Comparison of ENCODE assay signal across 8 mouse cellular contexts in the genomic region with DNA sequence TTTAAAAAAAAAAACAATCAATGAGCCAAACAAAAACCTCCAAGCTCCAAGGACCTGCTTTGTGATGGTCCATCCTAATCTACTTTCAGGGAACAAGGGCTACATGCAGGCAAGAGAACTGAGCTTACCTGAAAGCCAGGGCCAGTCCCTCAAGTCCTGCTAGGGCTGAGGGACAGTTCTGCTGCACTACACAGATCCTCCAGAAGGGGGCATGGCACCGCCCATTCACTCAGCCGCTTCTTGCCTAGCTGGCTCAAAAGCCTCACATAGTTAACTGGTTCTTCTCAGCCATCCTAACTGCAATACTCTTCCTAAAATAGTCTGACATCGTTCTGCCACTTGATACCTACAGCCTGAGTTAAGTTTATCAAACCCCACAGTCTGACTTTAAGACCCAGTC. TPM values are rescaled to one million over a fixed set of nuclear protein-coding genes. Genes with fewer than 3 reads are reported as not detected.
A peak's percentile ranks its signal among the peaks of the same experiment; 100 is the strongest.
DNase-seq lines count a peak whose midpoint lies in the region; ATAC-seq and TF ChIP-seq lines count a peak whose summit lies in the region.

No protein-coding gene starts in this region.

- WGBS in forebrain, postnatal 0 days: 40% methylated on average over 3 of the region's 3 CpGs
- 34% methylated on average over 3 of the region's 3 CpGs for WGBS in forebrain, embryonic 15.5 days
- 36% methylated on average over 3 of the region's 3 CpGs for WGBS in cerebellum, adult 2 months
- WGBS in heart, embryonic 13.5 days: 29% methylated on average over 3 of the region's 3 CpGs
- WGBS in liver, embryonic 14.5 days (ENCODE audit: insufficient replicate concordance): 34% methylated on average over 3 of the region's 3 CpGs

- H3K9me3 ChIP-seq in forebrain, postnatal 0 days (ENCODE audit: low read length): no peaks in the 10 kb centered on the region
- H3K9me3 ChIP-seq in forebrain, embryonic 15.5 days: no peaks in the 10 kb centered on the region
- no peaks in the 10 kb centered on the region for H3K9me3 ChIP-seq in heart, embryonic 13.5 days
- no peaks in the 10 kb centered on the region for H3K9me3 ChIP-seq in liver, embryonic 14.5 days (ENCODE audit: control insufficient read depth, low read length)

- H3K4me3 ChIP-seq in forebrain, postnatal 0 days (ENCODE audit: low read depth, low read length): no peak overlapping the region
- no peak overlapping the region for H3K4me3 ChIP-seq in forebrain, embryonic 15.5 days
- H3K4me3 ChIP-seq in testis, adult 2 months (ENCODE audit: control insufficient read depth, low read depth, low read length): no peak overlapping the region
- H3K4me3 ChIP-seq in cerebellum, adult 2 months (replicated peaks; ENCODE audit: insufficient read depth, low read depth, low read length): no peak overlapping the region
- H3K4me3 ChIP-seq in heart, embryonic 13.5 days: no peak overlapping the region
- no peak overlapping the region for H3K4me3 ChIP-seq in liver, embryonic 14.5 days (ENCODE audit: insufficient read depth in 1 of 2, low read depth in 2 of 2, low read length in 2 of 2)

- H3K27ac ChIP-seq in forebrain, postnatal 0 days (ENCODE audit: low read depth, low read length): no peak overlapping the region
- H3K27ac ChIP-seq in forebrain, embryonic 15.5 days (replicated peaks): no peak overlapping the region
- H3K27ac ChIP-seq in testis, adult 2 months (ENCODE audit: control insufficient read depth, insufficient read depth, low read depth, low read length): no peak overlapping the region
- no peak overlapping the region for H3K27ac ChIP-seq in cerebellum, adult 2 months (ENCODE audit: insufficient read depth, low read length)
- H3K27ac ChIP-seq in heart, embryonic 13.5 days (replicated peaks): 0 out of 2 replicates have a peak overlapping the region, but pooled peaks have one; percentile 28
- no peak overlapping the region for H3K27ac ChIP-seq in liver, embryonic 14.5 days

- TF ChIP-seq EP300 in liver, embryonic 14.5 days (IDR thresholded peaks at IDR 0.05; ENCODE audit: low read depth): no peak

- H3K36me3 ChIP-seq in forebrain, postnatal 0 days (ENCODE audit: insufficient read depth): peaks cover 27% of the 10 kb centered on the region
- peaks cover 3% of the 10 kb centered on the region; the same call in 1 of the 2 replicates for H3K36me3 ChIP-seq in forebrain, embryonic 15.5 days
- peaks cover 4% of the 10 kb centered on the region for H3K36me3 ChIP-seq in testis, adult 2 months (ENCODE audit: control insufficient read depth, insufficient read depth, low read length)
- peaks cover 41% of the 10 kb centered on the region for H3K36me3 ChIP-seq in heart, embryonic 13.5 days
- no peaks in the 10 kb centered on the region for H3K36me3 ChIP-seq in liver, embryonic 14.5 days (replicated peaks; ENCODE audit: control insufficient read depth, insufficient read depth, low read depth)

- no peaks in the 10 kb centered on the region for H3K4me1 ChIP-seq in forebrain, postnatal 0 days (ENCODE audit: insufficient read depth)
- no peaks in the 10 kb centered on the region for H3K4me1 ChIP-seq in forebrain, embryonic 15.5 days
- no peaks in the 10 kb centered on the region for H3K4me1 ChIP-seq in testis, adult 2 months (ENCODE audit: control insufficient read depth, insufficient read depth, low read length)
- H3K4me1 ChIP-seq in cerebellum, adult 2 months (ENCODE audit: control insufficient read depth, insufficient read depth, low read length): peaks cover 3% of the 10 kb centered on the region
- H3K4me1 ChIP-seq in heart, embryonic 13.5 days: 0 out of 2 replicates have a peak, but pooled peaks cover 2% of the 10 kb centered on the region
- no peaks in the 10 kb centered on the region for H3K4me1 ChIP-seq in liver, embryonic 14.5 days (replicated peaks; ENCODE audit: control insufficient read depth in 2 of 2, insufficient read depth in 2 of 2, low read length in 1 of 2)

- no peak overlapping the region for H3K4me2 ChIP-seq in forebrain, postnatal 0 days (ENCODE audit: low read depth)
- no peak overlapping the region for H3K4me2 ChIP-seq in forebrain, embryonic 15.5 days (replicated peaks)
- H3K4me2 ChIP-seq in heart, embryonic 13.5 days: no peak overlapping the region
- H3K4me2 ChIP-seq in liver, embryonic 14.5 days (ENCODE audit: low read depth): no peak overlapping the region

- no peak for TF ChIP-seq POLR2A in testis, adult 2 months (IDR thresholded peaks at IDR 0.05; ENCODE audit: control insufficient read depth, low read depth, low read length)
- TF ChIP-seq POLR2A in cerebellum, adult 2 months (IDR thresholded peaks at IDR 0.05; ENCODE audit: borderline replicate concordance, insufficient read depth, low read length): no peak

- peak; percentile 70 for TF ChIP-seq CTCF in forebrain, postnatal 0 days (IDR thresholded peaks at IDR 0.05; ENCODE audit: low read depth)
- TF ChIP-seq CTCF in testis, adult 2 months (IDR thresholded peaks at IDR 0.05; ENCODE audit: control insufficient read depth, insufficient read depth, insufficient replicate concordance, low read depth, low read length): peak; percentile 80; the same call in 1 of the 2 replicates
- TF ChIP-seq CTCF in cerebellum, adult 2 months (IDR thresholded peaks at IDR 0.05; ENCODE audit: borderline replicate concordance, insufficient read depth, low read depth, low read length): peak; percentile 79
- TF ChIP-seq CTCF in liver, embryonic 14.5 days (IDR thresholded peaks at IDR 0.05; ENCODE audit: low read depth): peak; percentile 89

- no peak overlapping the region for H3K9ac ChIP-seq in forebrain, postnatal 0 days
- no peak overlapping the region for H3K9ac ChIP-seq in forebrain, embryonic 15.5 days (replicated peaks)
- no peak overlapping the region for H3K9ac ChIP-seq in heart, embryonic 13.5 days
- no peak overlapping the region for H3K9ac ChIP-seq in liver, embryonic 14.5 days (replicated peaks)

- no peak for ATAC-seq in forebrain, postnatal 0 days
- no peak for ATAC-seq in forebrain, embryonic 15.5 days (replicated peaks)
- no peak for ATAC-seq in heart, embryonic 13.5 days (ENCODE audit: extremely low read depth, insufficient number of reproducible peaks, low FRiP score, low TSS enrichment)
- ATAC-seq in liver, embryonic 14.5 days (ENCODE audit: insufficient read depth): no peak

- peak; percentile 50 for DNase-seq in forebrain, postnatal 0 days
- DNase-seq in testis, postnatal 14 days (ENCODE audit: low spot score): no peak
- DNase-seq in cerebellum, adult 2 months: peak; percentile 60 to 79
- peak in 1 of 3 experiments; percentile 40 for DNase-seq in liver, embryonic 14.5 days (ENCODE audit: low read depth in 3 of 3, low spot score in 3 of 3)
- peak; percentile 58 for DNase-seq in skeletal muscle tissue, adult 2 months (ENCODE audit: low read depth, low spot score)

- no peaks in the 10 kb centered on the region for H3K27me3 ChIP-seq in forebrain, postnatal 0 days (ENCODE audit: insufficient read depth, low read length)
- no peaks in the 10 kb centered on the region for H3K27me3 ChIP-seq in forebrain, embryonic 15.5 days
- no peaks in the 10 kb centered on the region for H3K27me3 ChIP-seq in testis, adult 2 months (ENCODE audit: control insufficient read depth, insufficient read depth, low read length)
- no peaks in the 10 kb centered on the region for H3K27me3 ChIP-seq in cerebellum, adult 2 months (ENCODE audit: control insufficient read depth, insufficient read depth, low read length)
- no peaks in the 10 kb centered on the region for H3K27me3 ChIP-seq in heart, embryonic 13.5 days (replicated peaks)
- H3K27me3 ChIP-seq in liver, embryonic 14.5 days (ENCODE audit: control insufficient read depth, insufficient read depth, low read length): no peaks in the 10 kb centered on the region

RNA-seq across cellular contexts. Expression of a gene that starts 29.7 kb away (rescaled TPM):
- total RNA-seq in forebrain, postnatal 0 days (2014; rRNA removed): 108 and 125 TPM in 2 replicates
- 146 and 157 TPM in 2 replicates for polyA plus RNA-seq in forebrain, postnatal 0 days (2015; fragmentation: Nextera tagmentation; extraction: Ambion mirVana)
- polyA plus RNA-seq in forebrain, embryonic 15.5 days (2015; fragmentation: Nextera tagmentation; extraction: Ambion mirVana): 107 and 112 TPM in 2 replicates
- polyA plus RNA-seq in testis, adult 2 months (2012; rRNA removed): 48.5 and 50.1 TPM in 2 replicates
- polyA plus RNA-seq in cerebellum, adult 2 months (2012; rRNA removed): 152 and 153 TPM in 2 replicates
- polyA plus RNA-seq in heart, embryonic 13.5 days (2015; fragmentation: Nextera tagmentation; extraction: Ambion mirVana): 57.1 and 60.2 TPM in 2 replicates
- polyA plus RNA-seq in liver, embryonic 14.5 days (2012; rRNA removed): 31.6 and 35.3 TPM in 2 replicates
- 36.4 and 38.7 TPM in 2 replicates for polyA plus RNA-seq in liver, embryonic 14.5 days (2014; fragmentation: Nextera tagmentation; extraction: Ambion mirVana)

RNA-seq across cellular contexts. Expression of a gene that starts 44.4 kb away (rescaled TPM):
- 0.69 TPM in 1 of 2 replicates, not detected in the other for total RNA-seq in forebrain, postnatal 0 days (2014; rRNA removed)
- 0.14 and 0.52 TPM in 2 replicates for polyA plus RNA-seq in forebrain, postnatal 0 days (2015; fragmentation: Nextera tagmentation; extraction: Ambion mirVana)
- 0.29 and 0.61 TPM in 2 replicates for polyA plus RNA-seq in forebrain, embryonic 15.5 days (2015; fragmentation: Nextera tagmentation; extraction: Ambion mirVana)
- 0.33 and 0.97 TPM in 2 replicates for polyA plus RNA-seq in testis, adult 2 months (2012; rRNA removed)
- 0.59 and 0.60 TPM in 2 replicates for polyA plus RNA-seq in cerebellum, adult 2 months (2012; rRNA removed)
- polyA plus RNA-seq in heart, embryonic 13.5 days (2015; fragmentation: Nextera tagmentation; extraction: Ambion mirVana): 0.32 and 0.78 TPM in 2 replicates
- polyA plus RNA-seq in liver, embryonic 14.5 days (2012; rRNA removed): 0.52 and 0.56 TPM in 2 replicates
- 0.48 and 0.80 TPM in 2 replicates for polyA plus RNA-seq in liver, embryonic 14.5 days (2014; fragmentation: Nextera tagmentation; extraction: Ambion mirVana)

RNA-seq across cellular contexts. Expression of a gene that starts 46.0 kb away (rescaled TPM):
- 35.5 and 43.9 TPM in 2 replicates for total RNA-seq in forebrain, postnatal 0 days (2014; rRNA removed)
- polyA plus RNA-seq in forebrain, postnatal 0 days (2015; fragmentation: Nextera tagmentation; extraction: Ambion mirVana): 13.0 and 16.3 TPM in 2 replicates
- polyA plus RNA-seq in forebrain, embryonic 15.5 days (2015; fragmentation: Nextera tagmentation; extraction: Ambion mirVana): 16.2 and 18.1 TPM in 2 replicates
- 323 and 338 TPM in 2 replicates for polyA plus RNA-seq in testis, adult 2 months (2012; rRNA removed)
- polyA plus RNA-seq in cerebellum, adult 2 months (2012; rRNA removed): 46.3 and 46.6 TPM in 2 replicates
- polyA plus RNA-seq in heart, embryonic 13.5 days (2015; fragmentation: Nextera tagmentation; extraction: Ambion mirVana): 11.3 and 11.9 TPM in 2 replicates
- 6.4 and 7.0 TPM in 2 replicates for polyA plus RNA-seq in liver, embryonic 14.5 days (2012; rRNA removed)
- 7.3 and 9.1 TPM in 2 replicates for polyA plus RNA-seq in liver, embryonic 14.5 days (2014; fragmentation: Nextera tagmentation; extraction: Ambion mirVana)
